9 mouse cellular contexts compared by ENCODE assay signal in genomic region chr7:70351981-70352560, GRCm38 (mm10). TPM values are rescaled to one million over a fixed set of nuclear protein-coding genes. Genes with fewer than 3 reads are reported as not detected.
A peak's percentile ranks its signal among the peaks of the same experiment; 100 is the strongest.
DNase-seq lines count a peak whose midpoint lies in the region; ATAC-seq and TF ChIP-seq lines count a peak whose summit lies in the region.
"Had no signal": no experiment of that assay in that cellular context is flagged by ENCODE, and none has a peak within 500 bp of the region (broad histone marks: within the 10 kb centered on the region; RNA-seq: fewer than 3 reads in every experiment).

No protein-coding gene starts in this region.

- H3K4me1 ChIP-seq in kidney, embryonic 14.5 days (ENCODE audit: control insufficient read depth, insufficient read depth, low read length) = peaks cover 23% of the 10 kb centered on the region
- peaks cover 3% of the 10 kb centered on the region for H3K4me1 ChIP-seq in embryonic fibroblast, embryonic 13.5 days (ENCODE audit: control insufficient read depth, insufficient read depth, low read length)
- H3K4me1 ChIP-seq in intestine, postnatal 0 days (replicated peaks; ENCODE audit: control insufficient read depth, insufficient read depth, low read length) = peaks cover 5% of the 10 kb centered on the region; the same call in 1 of the 2 replicates

- peak overlapping the region; percentile 71 for H3K4me3 ChIP-seq in kidney, embryonic 14.5 days (ENCODE audit: low read length)
- peak overlapping the region; percentile 12 for H3K4me3 ChIP-seq in embryonic fibroblast, embryonic 13.5 days (ENCODE audit: insufficient read depth, low read length)
- peak overlapping the region; percentile 73 for H3K4me3 ChIP-seq in intestine, postnatal 0 days (ENCODE audit: low read depth, low read length)

- TF ChIP-seq POLR2A in embryonic fibroblast, embryonic 13.5 days (IDR thresholded peaks at IDR 0.05; ENCODE audit: low read depth, low read length) = no peak

- peak overlapping the region; percentile 78 for H3K4me2 ChIP-seq in kidney, embryonic 14.5 days (replicated peaks; ENCODE audit: low read depth, low read length)
- peak overlapping the region; percentile 96 for H3K4me2 ChIP-seq in intestine, postnatal 0 days (replicated peaks; ENCODE audit: low read depth)

- peak overlapping the region; percentile 95 for H3K9ac ChIP-seq in kidney, embryonic 14.5 days (ENCODE audit: low read depth, low read length)
- H3K9ac ChIP-seq in intestine, postnatal 0 days (ENCODE audit: low read depth, low read length) = no peak overlapping the region

- no peaks in the 10 kb centered on the region for H3K9me3 ChIP-seq in kidney, embryonic 14.5 days (ENCODE audit: control insufficient read depth, low read length)
- no peaks in the 10 kb centered on the region for H3K9me3 ChIP-seq in intestine, postnatal 0 days (ENCODE audit: control insufficient read depth)

- peak overlapping the region; percentile 98 for H3K27ac ChIP-seq in kidney, embryonic 14.5 days (ENCODE audit: low read depth, low read length)
- H3K27ac ChIP-seq in embryonic fibroblast, embryonic 13.5 days (ENCODE audit: insufficient read depth, low read length) = peak overlapping the region; percentile 94
- H3K27ac ChIP-seq in intestine, postnatal 0 days (ENCODE audit: low read depth, low read length) = no peak overlapping the region
- H3K27ac ChIP-seq: macrophage had no signal

- DNase-seq in kidney, postnatal 25 days = no peak
- peak; percentile 40 for DNase-seq in neural tube, embryonic 10.5 days (ENCODE audit: extremely low spot score, low spot score)
- no peak for DNase-seq in cerebellum, postnatal 36 days
- no peak for DNase-seq in right cerebral cortex, postnatal 14 days
- DNase-seq in urinary bladder, postnatal 4 days (ENCODE audit: low spot score in 2 of 2) = no peak

- peaks cover 59% of the 10 kb centered on the region for H3K36me3 ChIP-seq in kidney, embryonic 14.5 days (ENCODE audit: control insufficient read depth, insufficient read depth, low read length)
- H3K36me3 ChIP-seq in intestine, postnatal 0 days (ENCODE audit: control insufficient read depth, insufficient read depth) = no peaks in the 10 kb centered on the region

- no peak for ATAC-seq in kidney, embryonic 14.5 days (ENCODE audit: low FRiP score, low TSS enrichment)
- no peak for ATAC-seq in intestine, postnatal 0 days

- TF ChIP-seq CTCF in embryonic fibroblast, embryonic 13.5 days (IDR thresholded peaks at IDR 0.05; ENCODE audit: borderline replicate concordance, insufficient read depth, low read length) = no peak
- TF ChIP-seq CTCF in intestine, postnatal 0 days (IDR thresholded peaks at IDR 0.05; ENCODE audit: low read depth) = no peak

- no peaks in the 10 kb centered on the region for H3K27me3 ChIP-seq in kidney, embryonic 14.5 days (ENCODE audit: control insufficient read depth, insufficient read depth, low read length)
- no peaks in the 10 kb centered on the region; the same call in none of the 2 replicates for H3K27me3 ChIP-seq in intestine, postnatal 0 days (replicated peaks; ENCODE audit: control insufficient read depth, insufficient read depth, low read length)

- 0% methylated on average over 1 of the region's 1 CpGs for WGBS in kidney, embryonic 14.5 days
- 26% methylated on average over 1 of the region's 1 CpGs for WGBS in intestine, postnatal 0 days

RNA-seq across cellular contexts. Expression of gene Nr2f2, which starts 14.5 kb away (rescaled TPM):
- polyA plus RNA-seq in kidney, embryonic 14.5 days (2014; fragmentation: Nextera tagmentation; extraction: Ambion mirVana) = 310 and 320 TPM in 2 replicates
- 47.0 and 54.4 TPM in 2 replicates for polyA plus RNA-seq in embryonic fibroblast, embryonic 13.5 days (2011; ENCODE audit: insufficient read length, low read depth, missing spikeins)
- polyA plus RNA-seq in intestine, postnatal 0 days (2015; fragmentation: Nextera tagmentation; extraction: Ambion mirVana) = 17.9 and 19.1 TPM in 2 replicates
- polyA plus RNA-seq: macrophage had no signal

Comparison
In these comparisons a context has a peak if more than half of its experiments do, and no peak if none do; other contexts are left out.
1. H3K4me3 ChIP-seq: peak in every context shown above with its lines; median percentile 73 in intestine, postnatal 0 days; 71 in kidney, embryonic 14.5 days; 12 in embryonic fibroblast, embryonic 13.5 days.